Mouse (Mus musculus) mouse trophoblast stem cell (cell line): Measurements from ENCODE around the gene Fgd4.

Experiments
- in situ Hi-C, 2 experiments: fragments of 300-500 bp; cut with MseI, MboI; formaldehyde crosslinking; loops; 2 replicates in 1 of 2; 3 replicates in 1 of 2; pipeline ENCODE4 v1.15.1; 2025

The Fgd4 gene

DNA sequence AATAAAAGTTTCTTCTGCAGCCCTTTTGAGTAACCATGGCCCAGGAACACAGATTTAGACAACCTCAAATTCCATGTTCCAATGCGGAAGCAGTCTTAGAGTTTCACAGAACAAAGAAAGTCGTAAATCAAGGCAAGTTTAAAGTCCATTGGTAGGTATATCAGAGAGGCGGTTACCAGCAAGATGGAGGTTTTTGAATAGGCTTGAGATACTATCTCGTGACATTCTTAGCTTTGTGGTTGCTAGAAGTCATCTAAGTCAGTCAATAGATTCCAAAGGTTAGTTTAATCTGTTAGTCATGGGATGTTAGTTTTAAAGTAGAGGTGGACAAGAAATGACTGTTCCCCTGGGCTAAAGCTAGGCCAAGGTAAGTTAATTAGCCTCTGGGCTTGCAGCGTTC is at the start of gene Fgd4:
Fgd4 (minus strand) TSS at position 89 of the 400 bp plus-strand sequence.
- in situ Hi-C loops, result no loop called here

DNA sequence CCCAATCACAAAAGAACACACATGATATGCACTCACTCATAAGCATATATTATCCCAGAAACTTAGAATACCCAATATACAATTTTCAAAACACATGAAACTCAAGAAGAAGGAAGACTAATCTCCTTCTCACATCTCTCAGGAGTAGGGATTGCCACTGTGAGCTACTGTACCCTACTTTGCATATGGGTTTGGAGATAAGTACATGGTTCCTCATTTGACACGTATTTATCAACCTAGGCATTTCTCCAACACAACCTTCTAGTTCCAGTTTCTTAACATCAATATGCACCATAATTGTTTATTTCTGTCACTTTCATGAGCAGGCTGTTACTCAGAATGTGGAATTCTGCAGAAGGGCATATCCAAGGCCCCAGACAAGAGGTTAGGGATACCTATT is 44.8 kb upstream of the Fgd4 start:
- in situ Hi-C loops, result no loop called here

DNA sequence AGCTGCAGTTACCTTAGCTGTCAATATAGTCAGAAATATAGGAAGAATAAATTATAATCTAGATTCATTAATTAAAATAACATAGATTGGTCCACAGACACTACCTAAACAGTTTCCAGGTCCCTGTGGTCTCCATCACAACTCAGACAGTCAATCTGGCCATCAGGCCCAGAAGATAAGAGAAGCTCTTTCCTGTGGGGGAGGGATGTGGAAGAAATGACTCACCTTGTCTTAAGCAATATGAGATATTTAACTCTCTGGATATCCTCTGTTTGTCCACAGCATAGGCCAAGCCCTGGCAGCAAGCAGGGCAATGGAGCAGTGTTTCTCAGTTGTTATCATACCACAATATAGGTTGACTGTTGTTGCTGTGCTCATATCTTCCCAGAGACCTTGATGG is 33.4 kb upstream of the Fgd4 start:
- in situ Hi-C loops, result no loop called here

DNA sequence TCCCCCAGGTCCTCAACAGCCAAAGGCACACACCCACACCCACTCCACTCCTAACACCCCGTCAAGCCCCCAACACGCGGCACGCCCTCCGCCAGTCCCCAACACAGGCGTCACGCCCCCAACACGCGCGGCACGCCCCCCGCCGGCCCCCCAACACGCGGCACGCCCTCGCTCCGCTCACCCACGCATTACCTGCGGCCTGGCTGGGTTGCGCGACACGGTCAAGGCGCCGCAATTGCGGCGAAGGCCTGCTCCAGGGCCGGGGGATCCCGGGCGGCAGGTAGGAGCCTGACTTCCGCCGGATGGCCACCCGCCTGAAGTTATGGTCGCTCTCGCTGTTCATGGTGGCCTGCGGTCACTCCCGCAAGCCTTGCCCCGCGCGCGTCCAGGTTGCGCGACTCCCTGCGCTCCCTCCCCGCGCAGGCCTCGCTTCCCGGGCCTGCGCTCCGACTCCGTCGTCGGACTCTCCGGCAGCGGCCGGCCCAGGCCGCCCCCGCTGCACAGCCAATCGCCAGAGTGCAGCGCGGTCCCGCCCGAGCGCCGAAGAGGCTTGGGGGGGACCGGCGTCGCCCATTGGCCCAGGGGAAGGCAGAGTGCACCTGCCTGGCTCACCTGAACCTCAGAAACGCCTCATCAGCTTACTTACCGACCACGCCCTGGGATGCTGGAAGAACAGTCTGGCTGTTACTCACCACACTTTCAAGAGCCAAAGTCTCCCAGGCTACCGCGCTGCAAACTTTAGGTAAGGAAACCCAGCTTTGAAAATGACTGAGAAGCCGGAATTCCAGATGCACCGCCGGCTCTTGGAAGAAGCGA is 555 bp downstream of the Fgd4 start:
- in situ Hi-C loops, result no loop called here

DNA sequence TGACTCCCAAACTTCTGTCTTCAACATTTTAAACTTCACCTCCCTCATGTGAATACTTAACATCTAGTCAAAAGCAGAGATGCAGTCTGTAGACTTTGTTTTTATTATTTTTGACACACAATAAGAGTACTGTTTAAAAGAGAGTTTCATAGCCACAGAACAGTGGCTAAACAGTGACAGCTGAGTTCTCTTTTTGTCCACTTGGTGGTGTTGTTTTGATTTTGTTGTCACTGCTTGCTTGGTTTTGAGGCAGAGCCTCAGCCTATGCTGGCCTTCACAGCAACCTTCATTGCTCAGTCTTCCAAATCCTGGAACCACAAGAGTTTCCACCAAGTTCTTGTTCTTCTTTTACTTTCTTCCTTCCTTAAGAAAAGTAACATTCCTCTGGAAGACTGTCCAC is 3.8 kb downstream of the Fgd4 start:
- in situ Hi-C loops, result no loop called here

DNA sequence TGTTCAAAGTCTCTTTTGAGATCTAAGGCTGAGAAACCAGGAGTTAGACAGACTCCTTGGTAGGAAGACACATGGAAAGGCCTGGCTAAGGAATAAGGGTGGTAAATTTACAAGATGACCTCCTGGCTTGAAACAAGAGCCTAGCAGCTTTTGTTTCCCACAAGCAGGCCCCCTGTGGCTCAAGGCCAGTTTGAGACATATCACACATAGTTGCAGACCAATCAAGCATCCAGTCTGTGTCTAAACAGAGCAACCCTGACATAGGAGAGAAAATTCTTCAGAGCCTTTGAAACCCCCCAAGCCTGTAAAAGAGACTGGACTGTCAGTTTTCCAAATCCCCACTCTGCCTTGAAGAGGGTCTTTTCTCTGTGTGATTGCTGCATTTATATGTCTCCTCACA is 7.7 kb downstream of the Fgd4 start:
- in situ Hi-C loops, result no loop called here

DNA sequence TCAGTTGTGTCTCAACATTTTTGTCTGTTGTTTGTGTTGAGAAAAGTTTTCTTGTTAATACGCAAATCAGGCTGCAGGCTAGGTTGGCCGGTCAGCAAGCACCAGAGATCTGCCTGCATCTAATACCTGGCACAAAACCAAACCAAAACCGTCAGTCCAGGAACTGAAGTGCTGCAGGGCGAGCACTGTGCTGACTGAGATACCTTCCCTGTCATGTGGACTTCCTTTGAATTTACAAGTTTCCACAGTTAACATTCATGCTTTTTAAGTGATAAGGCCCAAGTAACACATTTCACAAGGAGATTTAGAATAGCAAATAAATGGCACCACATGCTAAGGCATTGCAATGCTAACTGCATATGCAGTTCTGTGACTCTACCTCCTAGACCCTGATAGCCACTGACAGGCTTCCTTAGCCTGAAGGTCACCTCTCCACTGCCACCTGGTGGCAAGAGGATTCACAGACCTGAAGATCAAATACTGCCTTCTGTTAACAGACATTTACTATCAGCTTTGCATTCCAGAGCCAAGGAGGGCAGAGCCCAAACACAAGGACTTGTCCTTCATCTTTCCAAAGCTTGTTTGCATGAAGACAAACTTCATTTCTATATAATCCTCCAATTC is 15.8 kb downstream of the Fgd4 start:
- in situ Hi-C loops, result loop anchor here in 1 of 2 experiments (10.0 kb wide), 1 partner anchor 230 kb away; the partner anchor contains the start of gene Dnm1l

DNA sequence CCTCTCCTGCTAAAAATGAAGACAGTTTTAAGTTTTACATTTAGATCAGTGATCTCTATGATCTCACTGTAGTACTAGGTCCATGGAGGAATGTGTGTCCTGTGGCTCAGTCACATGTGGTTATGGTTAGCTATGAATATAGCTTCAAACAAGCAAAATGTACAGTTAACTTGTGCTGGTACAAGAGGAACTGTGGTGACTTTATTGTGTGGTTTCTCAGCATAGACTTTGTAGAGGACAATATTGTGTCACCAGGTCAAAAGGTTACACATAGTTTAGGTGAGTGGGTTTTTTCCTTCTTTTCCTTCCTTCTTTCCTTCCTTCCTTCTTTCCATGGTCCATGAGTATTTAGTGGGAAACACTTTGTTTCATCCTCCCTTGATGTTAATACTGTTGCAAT is 23.8 kb downstream of the Fgd4 start:
- in situ Hi-C loops, result no loop called here

DNA sequence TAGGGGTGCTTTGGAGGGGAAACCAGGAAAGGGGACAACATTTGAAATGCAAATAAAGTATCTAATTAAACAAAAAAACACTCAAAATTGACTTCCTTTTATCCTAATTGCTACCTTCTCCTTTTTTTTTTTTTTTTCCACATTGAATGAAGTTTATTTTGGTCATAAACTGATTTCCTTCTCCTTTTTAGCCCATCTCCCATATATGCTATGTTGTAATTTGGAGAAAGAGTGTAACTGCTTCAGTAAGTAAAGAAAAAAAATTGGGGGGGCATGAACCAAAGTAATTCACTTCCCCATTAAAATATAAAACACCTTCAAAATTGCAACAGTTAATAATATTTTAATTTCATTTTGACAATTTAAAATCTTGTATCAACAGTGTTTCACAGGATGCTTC is 25.8 kb downstream of the Fgd4 start:
- in situ Hi-C loops, result no loop called here

DNA sequence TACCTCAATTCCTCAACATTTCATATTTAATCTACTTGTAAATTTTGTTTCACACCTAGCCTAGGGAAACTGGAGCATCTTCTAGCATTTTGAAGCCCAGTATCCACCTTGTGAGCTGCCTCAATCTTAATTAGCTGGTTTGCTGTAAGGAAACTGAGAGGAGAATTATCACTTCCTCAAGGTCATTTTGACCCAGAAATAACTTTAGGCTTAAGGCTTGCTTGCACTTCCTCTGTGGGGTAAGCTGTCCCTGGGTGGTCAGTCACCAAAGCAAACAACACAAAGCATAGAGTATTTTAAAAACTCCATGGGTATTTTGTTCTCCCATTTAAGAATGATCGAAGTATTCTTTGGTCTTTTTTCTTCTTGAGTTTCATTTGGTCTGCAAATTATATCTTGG is 27.2 kb downstream of the Fgd4 start:
- in situ Hi-C loops, result no loop called here

DNA sequence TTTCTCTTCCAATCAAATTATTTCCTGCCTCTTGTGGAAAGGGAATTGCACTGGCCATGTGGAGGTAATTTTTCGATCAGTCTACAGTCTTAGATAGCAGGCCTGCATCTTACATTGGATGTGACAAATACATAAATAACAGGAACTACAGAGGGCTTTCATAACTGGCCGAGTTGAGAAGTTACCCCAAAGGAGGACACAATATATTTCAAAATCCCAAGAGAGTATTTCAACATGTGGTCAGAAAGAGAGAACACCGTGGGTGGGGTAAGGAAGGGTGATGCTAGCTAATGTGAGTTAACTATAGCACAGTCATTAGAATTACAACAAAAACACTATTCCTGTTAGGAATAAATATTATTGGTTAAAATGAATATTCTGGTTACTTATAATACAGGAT is 29.0 kb downstream of the Fgd4 start:
- in situ Hi-C loops, result no loop called here

DNA sequence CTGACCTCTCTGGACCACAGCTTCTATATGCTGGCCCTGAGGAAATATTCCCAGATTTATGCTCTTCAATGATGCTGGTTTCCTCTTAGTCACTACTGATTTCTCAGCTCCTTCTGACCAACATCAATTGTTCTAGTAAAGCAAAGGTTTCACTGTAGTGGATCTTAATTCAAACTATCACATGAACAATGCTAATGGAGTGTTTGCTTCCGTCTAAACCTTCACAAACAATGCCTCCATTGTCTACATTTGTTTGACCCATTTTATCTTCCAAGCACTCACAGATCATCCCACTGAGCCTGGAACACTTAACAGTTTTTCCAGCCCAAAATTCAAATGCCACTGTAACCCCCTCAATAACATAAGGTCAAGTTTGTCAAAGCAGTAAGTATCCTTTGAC is 33.6 kb downstream of the Fgd4 start:
- in situ Hi-C loops, result no loop called here

DNA sequence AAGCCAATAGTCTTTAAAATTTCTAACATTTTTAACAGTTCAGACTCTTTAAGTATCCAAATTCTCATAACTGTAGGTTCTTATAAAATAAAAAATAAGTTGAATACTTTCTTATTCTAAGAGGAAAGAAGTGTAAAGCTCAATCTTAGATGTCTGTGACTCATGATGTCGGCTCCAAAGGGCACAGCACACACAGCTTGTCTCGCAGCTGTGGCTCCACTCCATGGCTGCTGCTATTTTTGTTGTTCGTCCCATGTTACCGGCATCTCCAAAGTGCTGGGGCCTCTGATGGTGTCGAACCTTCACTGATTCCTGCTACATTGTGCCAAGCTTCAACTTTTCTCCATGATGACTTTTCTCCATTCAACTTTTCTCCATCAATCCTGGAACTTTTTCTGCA is 34.1 kb downstream of the Fgd4 start:
- in situ Hi-C loops, result no loop called here

DNA sequence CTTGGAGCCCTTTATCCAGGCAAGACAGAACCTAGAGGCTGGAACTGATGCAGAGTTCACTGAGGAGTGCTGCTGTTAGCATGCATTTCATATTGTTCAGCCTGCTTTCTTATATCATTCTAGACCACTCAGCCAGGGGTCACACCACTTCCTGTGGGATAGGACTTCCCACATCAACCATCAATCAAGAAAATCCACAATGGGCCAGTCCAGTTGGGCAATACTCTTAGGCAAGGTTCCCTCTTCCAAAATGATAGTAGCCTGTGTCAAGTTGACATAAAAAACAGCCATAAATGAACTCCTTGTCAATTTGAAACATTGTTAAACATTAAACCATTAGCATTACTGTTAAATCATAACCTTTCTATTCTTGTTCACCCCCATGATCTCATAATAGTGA is 34.6 kb downstream of the Fgd4 start:
- in situ Hi-C loops, result no loop called here

DNA sequence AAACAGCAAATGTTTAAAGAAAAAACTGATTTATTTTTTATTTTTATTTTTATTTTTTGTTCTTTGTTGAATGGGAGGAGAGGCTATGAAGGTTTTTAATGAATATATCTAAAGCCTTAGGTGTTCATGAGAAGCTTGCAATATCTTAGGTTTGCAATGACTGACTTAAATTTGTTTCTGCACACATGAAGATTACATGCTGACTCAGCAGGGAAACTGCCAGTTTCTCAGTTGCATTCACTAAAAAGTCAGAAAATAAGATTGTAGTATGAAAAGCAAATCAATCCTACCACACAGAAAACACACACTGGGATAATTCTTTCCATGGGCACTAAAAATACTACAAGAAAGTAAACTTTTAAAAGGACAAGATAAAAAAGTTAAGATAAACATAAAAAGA is 39.6 kb downstream of the Fgd4 start:
- in situ Hi-C loops, result no loop called here

DNA sequence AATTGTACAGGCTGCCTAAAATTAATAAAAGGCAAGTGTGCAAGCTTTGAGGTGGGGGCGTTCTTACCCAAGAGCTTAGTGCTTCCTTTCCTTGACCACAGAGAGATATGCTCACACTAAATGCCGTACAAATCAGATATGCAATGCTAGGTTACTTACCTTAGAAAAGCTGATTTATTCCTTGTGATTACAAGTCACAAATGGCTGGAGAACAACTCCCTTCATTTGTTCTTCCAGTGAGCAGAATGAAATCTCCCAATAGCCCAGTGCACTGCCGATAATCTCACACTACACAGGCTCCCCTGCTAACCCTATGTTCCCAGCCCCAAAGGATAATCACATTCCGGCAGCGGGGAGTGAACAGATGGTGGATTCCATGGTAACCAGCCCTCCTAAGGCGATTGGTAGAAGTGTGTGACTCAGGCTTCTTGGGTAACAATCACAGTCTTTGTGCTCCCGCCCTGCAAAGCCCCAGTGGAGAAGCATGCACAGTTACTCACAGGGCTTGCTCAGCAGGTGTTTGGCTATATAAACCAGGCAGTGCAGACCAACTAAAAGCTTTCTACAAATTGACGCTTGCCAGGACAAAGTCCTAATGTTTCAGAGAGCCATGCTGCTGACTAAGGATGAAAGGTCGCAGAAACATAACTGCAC is 40.3 kb downstream of the Fgd4 start:
- in situ Hi-C loops, result no loop called here

DNA sequence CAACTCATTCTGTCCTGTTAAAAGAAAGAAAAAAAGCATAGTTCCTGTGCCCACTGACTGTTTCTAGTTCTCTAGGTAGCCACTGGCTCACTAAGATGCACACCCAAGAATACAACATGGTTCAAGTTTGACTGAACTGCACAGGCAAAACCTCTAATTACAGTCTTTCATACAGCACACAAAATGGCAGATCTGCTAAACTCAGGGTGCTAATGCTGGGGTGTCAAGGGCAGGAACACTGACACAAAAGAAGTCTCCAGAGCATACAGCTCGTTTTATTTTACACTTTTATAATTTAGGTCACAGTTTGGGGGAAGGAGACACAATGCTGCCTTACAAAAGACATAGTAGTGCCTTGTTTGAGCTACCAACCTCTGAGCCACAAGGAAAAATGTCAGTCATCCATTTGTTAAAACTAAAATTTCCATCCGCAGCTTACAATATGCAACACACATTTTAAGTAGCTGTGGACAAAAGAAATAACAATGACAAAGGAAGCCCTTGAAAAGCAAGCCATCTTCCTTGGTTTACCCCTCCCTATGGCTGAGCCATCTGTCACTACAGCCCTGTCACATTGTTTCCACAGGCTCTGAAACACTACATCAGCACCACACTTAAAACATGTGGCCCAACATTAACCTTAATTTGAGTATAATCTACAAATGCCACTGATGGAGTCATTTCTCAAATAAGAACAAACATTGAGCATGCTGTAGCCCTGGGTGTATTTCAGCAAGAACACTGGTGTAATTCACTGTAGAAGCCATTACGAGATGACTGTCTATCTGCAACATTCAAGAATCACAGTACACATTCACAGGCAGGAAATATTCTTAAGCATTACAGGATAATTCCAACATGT is 41.1 kb downstream of the Fgd4 start:
- in situ Hi-C loops, result no loop called here

DNA sequence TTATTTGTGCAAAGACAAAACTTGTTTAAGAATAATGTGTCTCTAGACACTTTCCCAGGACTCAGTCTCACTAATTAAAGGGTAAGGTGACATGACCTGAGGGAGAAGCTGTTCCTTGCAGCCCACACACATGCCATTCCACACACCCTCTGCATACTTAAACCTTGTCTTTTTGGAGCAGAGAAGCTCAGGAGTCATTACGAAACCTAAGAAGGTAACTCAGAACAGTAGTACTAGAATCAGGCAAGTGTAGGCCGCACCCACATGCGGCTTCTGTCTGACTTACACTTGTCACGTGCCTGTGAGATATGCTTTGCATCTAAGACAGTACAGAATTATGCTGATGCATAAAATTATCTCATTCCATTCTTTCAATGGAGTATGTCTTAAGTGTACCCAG is 42.6 kb downstream of the Fgd4 start:
- in situ Hi-C loops, result no loop called here

DNA sequence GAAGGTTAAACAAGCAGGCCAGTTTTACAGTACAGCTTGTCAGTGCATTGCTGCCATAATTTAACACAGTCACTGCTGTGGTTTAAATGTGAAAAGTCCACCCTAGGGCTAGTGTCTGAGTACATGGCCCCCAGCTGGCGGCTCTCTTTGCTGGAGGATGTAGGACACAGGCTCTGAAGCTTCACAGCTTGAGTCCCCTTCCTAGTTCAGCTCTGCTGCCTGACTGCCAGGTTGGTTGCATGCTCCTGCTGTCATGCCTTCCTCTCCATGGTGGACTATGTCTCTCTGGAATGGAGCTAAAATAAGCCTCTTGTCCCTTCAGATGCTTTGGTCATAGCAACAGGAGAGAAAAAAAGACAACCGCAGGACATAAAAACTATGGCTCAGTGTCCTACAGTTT is 46.3 kb downstream of the Fgd4 start:
- in situ Hi-C loops, result no loop called here

DNA sequence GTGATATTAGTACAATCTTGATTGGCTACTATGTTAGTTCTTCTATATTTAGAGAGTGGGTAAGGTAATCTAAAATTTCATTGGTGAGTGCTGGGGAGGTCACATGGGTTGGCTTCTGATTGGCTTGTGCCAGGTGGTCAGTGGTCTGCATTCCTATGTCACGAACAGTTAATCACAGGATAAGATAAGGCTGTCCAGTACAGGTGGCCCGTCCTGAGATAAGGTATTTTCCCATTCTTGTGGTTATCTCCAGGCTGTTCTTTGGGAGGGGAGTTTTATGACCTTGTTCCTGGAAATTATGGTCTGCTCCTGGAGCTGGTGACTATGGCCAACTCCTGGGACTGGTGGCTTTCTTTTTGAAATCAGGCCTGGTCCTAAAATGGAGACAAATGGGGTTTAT is 48.2 kb downstream of the Fgd4 start:
- in situ Hi-C loops, result no loop called here

DNA sequence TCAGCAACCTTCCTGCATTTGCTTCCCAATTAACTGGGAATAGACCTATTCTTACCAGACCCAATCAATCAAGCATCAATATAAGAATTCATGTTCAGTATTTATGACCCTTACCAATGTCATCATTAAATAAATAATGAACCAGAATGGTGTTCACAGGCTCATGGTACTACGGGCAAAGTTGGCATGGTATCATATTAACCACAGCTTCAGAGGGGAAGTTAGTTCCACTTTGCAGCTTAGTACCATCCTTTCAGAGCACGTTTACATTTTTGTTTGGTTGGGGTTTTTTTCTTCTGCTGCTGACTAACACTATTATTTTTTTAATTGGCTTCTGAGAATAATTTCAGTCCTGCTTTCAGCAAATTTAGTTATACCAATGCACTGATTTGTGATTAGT is 51.2 kb downstream of the Fgd4 start:
- in situ Hi-C loops, result no loop called here

DNA sequence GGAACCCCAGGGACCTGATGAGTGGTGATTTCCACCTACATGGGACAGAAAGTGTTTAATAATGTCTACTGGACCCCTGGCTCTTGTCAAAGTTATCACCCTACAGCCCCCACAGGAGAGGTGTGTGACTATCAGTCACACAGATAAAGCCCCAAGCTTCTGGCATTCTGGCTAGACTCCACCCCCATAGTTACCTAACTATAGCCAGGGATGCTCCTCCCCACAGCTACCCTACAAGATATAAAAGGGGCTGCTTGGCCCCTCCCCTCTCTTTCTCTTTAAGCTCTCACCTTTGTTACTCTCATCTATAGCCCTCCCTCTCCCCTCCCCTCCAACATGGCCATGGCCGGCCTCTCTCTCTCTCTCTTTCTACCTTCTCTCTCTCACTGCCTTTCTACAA is 53.7 kb downstream of the Fgd4 start:
- in situ Hi-C loops, result no loop called here
